Mouse (Mus musculus): ENCODE results near the gene Vps4a. TPM values are rescaled to one million over a fixed set of nuclear protein-coding genes. Genes with fewer than 3 reads are reported as not detected.

The Vps4a gene
- polyA plus RNA-seq (2017; shearing (Covaris generic)) = 41.7 TPM

GRCm38 (mm10) chr8:107030650-107031576 is at the start of gene Vps4a:
Gene Vps4a, plus strand, starts transcription at chr8:107031222.

GRCm38 (mm10) chr8:107048061-107048941 is 17.3 kb downstream of the Vps4a start, which contains the start of gene Pdf:
Gene Pdf, minus strand, starts transcription at chr8:107048614.

GRCm38 (mm10) chr8:107056076-107056972 is 25.3 kb downstream of the Vps4a start, which contains the start of the genes Cog8 and Nip7:
Gene Cog8, minus strand, starts transcription at chr8:107056689.
Gene Nip7, plus strand, starts transcription at chr8:107056877.

GRCm38 (mm10) chr8:107065511-107066496 is 34.8 kb downstream of the Vps4a start, which contains the start of gene Tmed6:
Gene Tmed6, minus strand, starts transcription at chr8:107065644.

Other genes with a start within 250 kb of the Vps4a start
- gene Has3, start 161.0 kb upstream of the Vps4a start, polyA plus RNA-seq (2017; shearing (Covaris generic)) = not detected
- gene Utp4, start 137.6 kb upstream of the Vps4a start, polyA plus RNA-seq (2017; shearing (Covaris generic)) = 69.2 TPM
- gene Sntb2, start 95.5 kb upstream of the Vps4a start, polyA plus RNA-seq (2017; shearing (Covaris generic)) = 26.7 TPM
- 6.5 TPM for gene Pdf, start 17.4 kb downstream of the Vps4a start, polyA plus RNA-seq (2017; shearing (Covaris generic))
- 43.1 TPM for gene Cog8, start 25.5 kb downstream of the Vps4a start, polyA plus RNA-seq (2017; shearing (Covaris generic))
- 46.5 TPM for gene Nip7, start 25.7 kb downstream of the Vps4a start, polyA plus RNA-seq (2017; shearing (Covaris generic))
- gene Tmed6, start 34.4 kb downstream of the Vps4a start, polyA plus RNA-seq (2017; shearing (Covaris generic)) = not detected
- 26.1 TPM for gene Terf2, start 65.3 kb downstream of the Vps4a start, polyA plus RNA-seq (2017; shearing (Covaris generic))
- gene Cyb5b, start 119.4 kb downstream of the Vps4a start, polyA plus RNA-seq (2017; shearing (Covaris generic)) = 41.5 TPM